Mouse (Mus musculus) monocyte, adult 5-6 weeks (primary cell): ENCODE data around the gene Smyd3. TPM values are rescaled to one million over a fixed set of nuclear protein-coding genes. Genes with fewer than 3 reads are reported as not detected.

Source experiments
- ATAC-seq: fragments of 153-309, 156-312 bp; replicated peaks from 2 replicates; pipeline ENCODE4 v1.8.0; 2017; ENCODE audit warnings: mild to moderate bottlenecking; ENCODE audit not compliant: low TSS enrichment, insufficient number of reproducible peaks, severe bottlenecking, poor library complexity, low FRiP score
- total RNA-seq: library from RNA; stranded (forward); fragments of 200-1000, 200-491, 200-594 nt; gene quantifications from 3 replicates; pipeline ENCODE4 v1.2.3, GENCODE M21; 2017

Gene Smyd3
- total RNA-seq, 1 experiment from 2014 or later, result 14.3 TPM

DNA sequence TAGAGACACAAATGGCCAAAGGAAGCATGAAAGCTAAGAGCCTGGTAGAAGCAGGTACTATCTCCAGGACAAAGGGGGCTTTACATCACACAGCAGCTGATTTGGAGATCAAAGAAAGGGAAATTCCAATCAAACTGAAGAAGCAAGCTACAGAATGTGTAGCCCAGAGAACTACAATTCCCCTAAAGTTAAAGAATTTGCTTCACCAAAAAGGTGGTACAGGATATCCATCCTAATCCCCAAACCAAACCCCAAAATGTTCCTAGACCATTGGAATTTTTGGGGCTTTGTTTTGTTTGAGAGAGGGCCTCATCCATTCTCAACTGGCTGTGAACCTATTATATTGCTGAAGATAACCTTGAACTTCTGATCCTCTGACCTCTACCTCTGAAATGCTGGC lies 245.5 kb downstream of the Smyd3 start:
- no peak for ATAC-seq

- no peak for ATAC-seq
Measured at GRCm38 (mm10) chr1:179266936-179267335, 250.9 kb downstream of the Smyd3 start.

DNA sequence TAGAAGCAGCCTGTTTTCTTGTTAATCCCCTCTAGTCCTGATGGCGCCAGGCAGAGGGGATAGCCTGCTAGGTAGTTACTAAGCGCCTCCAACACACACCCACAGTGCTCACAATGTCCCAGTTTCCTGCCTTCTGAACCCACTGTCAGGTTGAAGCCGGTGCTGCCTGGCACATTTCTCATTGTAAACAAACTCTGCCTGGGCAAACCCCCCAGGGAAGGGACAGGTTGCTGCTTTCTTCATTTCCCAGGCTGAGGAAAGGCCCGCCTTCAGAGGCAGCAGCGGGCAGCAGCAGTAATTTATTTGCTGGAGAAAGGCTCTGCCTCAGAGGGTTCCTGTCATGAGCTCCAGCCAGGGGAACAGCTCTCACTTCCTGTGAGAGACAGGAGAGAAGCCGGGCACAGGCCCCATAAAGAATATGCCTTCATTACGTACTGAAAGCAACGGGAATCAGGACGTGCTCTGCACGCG lies 256.3 kb downstream of the Smyd3 start:
- ATAC-seq, result no peak

- no peak for ATAC-seq
Measured at GRCm38 (mm10) chr1:179255826-179256512, 261.9 kb downstream of the Smyd3 start.

DNA sequence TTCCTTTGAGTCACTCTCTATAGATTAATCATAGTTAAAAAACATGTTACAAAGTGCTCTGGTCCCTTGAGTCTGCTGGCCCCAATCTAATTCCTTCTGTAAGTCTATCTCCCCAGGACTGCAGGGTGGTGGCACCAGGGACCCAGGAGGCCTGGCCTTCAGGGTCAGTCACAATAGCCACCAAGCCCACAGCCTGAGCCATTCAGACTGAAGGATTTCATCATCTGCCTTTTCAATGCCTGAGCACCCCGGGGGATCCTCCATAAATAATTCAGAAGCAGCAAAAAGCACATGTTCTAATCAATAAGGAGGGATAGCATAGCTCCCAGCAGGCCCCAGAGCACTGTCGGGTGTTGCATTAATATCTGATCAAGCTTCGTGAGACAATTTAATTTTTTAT lies 263.3 kb downstream of the Smyd3 start:
- no peak for ATAC-seq

GRCm38 (mm10) chr1:179252611-179253010 lies 265.2 kb downstream of the Smyd3 start:
- no peak for ATAC-seq

- no peak for ATAC-seq
Measured at GRCm38 (mm10) chr1:179250388-179250787, 267.5 kb downstream of the Smyd3 start.

DNA sequence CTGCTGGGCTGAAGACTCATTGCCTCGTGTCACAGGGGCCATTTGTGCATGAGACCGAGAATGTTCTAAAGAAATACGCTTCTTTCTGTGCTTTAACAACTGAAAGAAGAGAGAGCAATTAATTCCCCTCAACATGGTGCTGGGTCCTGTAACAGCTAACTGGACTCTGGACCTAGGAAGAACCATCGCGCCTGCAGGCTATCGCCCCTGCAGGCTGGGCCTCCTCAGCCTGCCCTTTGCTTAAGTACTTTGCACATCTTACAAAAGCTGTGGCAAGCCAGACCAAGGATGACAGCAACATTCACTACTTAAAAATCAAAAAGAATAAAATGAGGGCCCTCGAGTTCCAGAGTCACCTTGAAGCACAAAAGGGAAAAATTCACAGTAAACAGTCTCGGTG lies 274.3 kb downstream of the Smyd3 start:
- ATAC-seq, result no peak

GRCm38 (mm10) chr1:179240663-179241279 lies 277.1 kb downstream of the Smyd3 start:
- ATAC-seq, result no peak

DNA sequence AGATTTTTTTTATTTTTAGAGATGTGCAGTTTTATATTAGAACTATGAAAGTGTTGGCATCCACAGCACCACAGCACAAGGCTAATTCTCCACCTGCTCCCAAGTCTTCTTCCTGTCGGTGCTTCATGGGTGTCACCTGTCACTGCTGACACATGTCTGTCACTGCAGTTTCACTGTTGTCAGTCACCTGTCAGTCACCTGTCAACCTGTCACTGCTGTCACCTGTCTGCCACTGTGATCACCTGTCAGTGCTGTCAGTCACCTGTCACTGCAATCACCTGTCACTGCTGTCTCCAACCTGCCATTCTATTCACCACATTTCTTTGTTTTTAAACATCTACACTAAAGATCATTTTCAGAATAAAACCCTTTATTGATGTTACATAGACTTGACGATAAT lies 279.2 kb downstream of the Smyd3 start:
- ATAC-seq, result no peak

GRCm38 (mm10) chr1:179237989-179238388 lies 279.9 kb downstream of the Smyd3 start:
- no peak for ATAC-seq

DNA sequence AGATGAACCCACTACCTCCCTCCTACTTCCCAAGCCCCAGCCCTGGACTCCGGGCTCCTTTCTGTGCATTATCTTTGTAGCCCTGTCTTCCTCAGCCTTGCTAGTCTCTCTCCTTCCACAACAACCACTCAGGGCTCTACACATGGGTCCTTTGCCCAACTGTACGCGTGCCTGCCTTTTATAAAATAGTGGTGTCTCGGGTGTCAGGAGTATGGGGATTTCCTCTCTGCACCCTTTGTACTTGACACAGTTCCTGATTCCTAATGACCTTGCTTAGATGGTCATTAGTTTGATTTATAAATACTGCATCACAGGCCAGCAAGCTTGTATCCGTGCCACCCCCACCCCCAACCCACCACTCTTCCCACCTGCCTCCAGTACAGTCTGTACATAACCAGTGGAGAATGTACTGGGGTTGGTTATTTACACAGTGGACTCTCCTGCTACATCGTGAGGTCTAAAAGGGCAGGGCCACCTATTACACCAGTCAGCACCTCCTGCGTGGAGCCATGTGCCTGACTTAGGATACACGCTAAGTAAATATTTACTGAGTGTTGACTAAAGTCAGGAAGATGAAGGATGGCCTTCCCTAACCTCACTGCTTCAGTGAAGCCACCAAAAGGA lies 281.5 kb downstream of the Smyd3 start:
- ATAC-seq, result no peak

- peak; percentile 76; the same call in 1 of the 2 replicates for ATAC-seq
Measured at GRCm38 (mm10) chr1:179231777-179232661, 285.8 kb downstream of the Smyd3 start.

DNA sequence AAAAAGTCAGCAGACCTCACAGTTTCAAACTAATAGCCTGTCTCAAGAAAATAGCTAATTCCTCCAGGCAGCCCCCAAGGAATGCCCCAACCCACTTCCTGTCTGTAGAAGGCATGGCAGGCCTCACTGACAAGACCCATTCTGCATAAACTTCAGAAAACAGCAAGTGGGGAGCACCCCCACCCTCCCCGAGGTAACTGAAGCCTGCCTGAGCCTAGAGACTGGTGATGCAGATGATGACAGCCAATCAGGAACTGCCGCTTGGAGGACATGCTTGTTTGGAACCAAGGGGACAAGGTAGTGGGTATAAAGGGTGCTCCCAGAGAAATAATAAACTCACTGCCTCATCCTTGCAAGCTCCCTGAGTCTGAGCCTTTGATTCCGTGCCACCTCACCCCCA lies 288.3 kb downstream of the Smyd3 start:
- no peak for ATAC-seq

- no peak for ATAC-seq
Measured at GRCm38 (mm10) chr1:179220290-179220689, 297.6 kb downstream of the Smyd3 start.

GRCm38 (mm10) chr1:179218061-179218460 lies 299.8 kb downstream of the Smyd3 start:
- ATAC-seq, result no peak

- no peak for ATAC-seq
Measured at GRCm38 (mm10) chr1:179217036-179217435, 300.8 kb downstream of the Smyd3 start.

DNA sequence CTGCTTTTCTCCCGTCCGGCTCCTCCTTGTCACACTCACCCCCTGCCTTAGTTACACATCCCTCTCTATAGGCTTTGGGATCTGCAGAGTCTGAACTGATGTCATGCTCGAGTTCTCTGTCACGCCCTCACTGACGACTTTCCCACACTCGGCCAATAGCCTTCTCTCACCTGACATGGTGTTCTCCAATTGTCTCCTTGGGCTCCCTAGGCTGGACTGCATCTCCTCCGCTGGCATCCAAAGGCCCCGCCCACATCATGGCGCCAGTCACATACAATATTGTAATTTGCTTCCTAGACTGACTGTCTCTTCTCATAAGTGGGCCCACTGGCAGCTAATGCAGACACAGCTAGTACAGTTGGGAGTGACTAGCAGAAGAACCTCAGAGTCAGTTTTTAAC lies 304.5 kb downstream of the Smyd3 start:
- ATAC-seq, result no peak

DNA sequence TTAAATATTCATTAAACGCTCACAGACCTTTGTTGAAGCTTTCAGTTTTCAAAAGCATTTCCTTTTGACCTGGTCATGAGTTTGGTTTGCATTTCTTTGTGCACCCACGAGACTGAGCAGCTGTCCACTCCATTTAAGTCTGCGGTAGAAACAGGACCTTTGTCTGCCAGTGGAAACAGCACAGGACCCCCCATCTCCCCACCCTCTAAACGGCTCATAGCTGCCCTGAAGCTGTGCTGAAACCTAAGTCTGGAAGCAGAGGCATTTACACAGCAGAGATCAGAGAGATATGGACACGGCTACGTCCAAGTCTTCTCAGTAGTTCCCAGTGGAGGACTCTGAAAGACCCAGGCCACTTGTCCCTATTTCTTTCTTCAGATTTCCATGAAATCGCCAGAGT lies 305.5 kb downstream of the Smyd3 start:
- ATAC-seq, result no peak
